Mouse (Mus musculus) neural tube, embryonic 13.5 days (tissue): ENCODE data around the gene Gimap8. TPM values are rescaled to one million over a fixed set of nuclear protein-coding genes. Genes with fewer than 3 reads are reported as not detected.
"Not testable (repeated sequence)": the region's sequence is repeated elsewhere in the genome, so short reads cannot be mapped to it uniquely, and the experiment has no call there.

Source experiments
- ATAC-seq: fragments of 200-750 bp; cut with Nextera tagmentation; 2 replicates; pipeline ENCODE4 v1.8.0; 2017; ENCODE audit warnings: low read depth, mild to moderate bottlenecking, moderate TSS enrichment, moderate library complexity
- H3K27ac ChIP-seq: fragments of 300-500 bp; sonication (generic); replicated peaks from 2 replicates; pipeline ENCODE4 v1.5.1; 2015; ENCODE audit warnings: moderate library complexity, mild to moderate bottlenecking, inconsistent platforms
- H3K27me3 ChIP-seq: fragments of 300-500 bp; sonication (generic); 2 replicates; pipeline ENCODE4 v1.6.1; 2015; ENCODE audit warnings: mild to moderate bottlenecking, inconsistent platforms
- H3K36me3 ChIP-seq: fragments of 300-500 bp; sonication (generic); 2 replicates; pipeline ENCODE4 v1.6.1; 2015; ENCODE audit warnings: mild to moderate bottlenecking, inconsistent platforms
- H3K4me1 ChIP-seq: fragments of 300-500 bp; sonication (generic); replicated peaks from 2 replicates; pipeline ENCODE4 v1.6.1; 2015; ENCODE audit warnings: inconsistent platforms
- H3K4me2 ChIP-seq: fragments of 300-500 bp; sonication (generic); 2 replicates; pipeline ENCODE4 v1.6.1; 2015; ENCODE audit warnings: inconsistent platforms, mild to moderate bottlenecking, moderate library complexity
- H3K4me3 ChIP-seq: fragments of 300-500 bp; sonication (generic); 2 replicates; pipeline ENCODE4 v1.5.1; 2015; ENCODE audit warnings: mild to moderate bottlenecking, inconsistent platforms
- H3K9ac ChIP-seq: fragments of 300-500 bp; sonication (generic); 2 replicates; pipeline ENCODE4 v1.6.1; 2015; ENCODE audit warnings: moderate library complexity, mild to moderate bottlenecking, inconsistent platforms
- H3K9me3 ChIP-seq: fragments of 300-500 bp; sonication (generic); 2 replicates; pipeline ENCODE4 v1.6.1; 2016; ENCODE audit warnings: inconsistent platforms
- WGBS: fragments of 180-500 bp; shearing (Covaris S2); methylation state at CpG from one replicate; pipeline ENCODE4 v1.1.7; 2015; 5-methylcytosine and 5-hydroxymethylcytosine counted together
- polyA plus RNA-seq: library from polyadenylated mRNA; unstranded; fragments of >200 nt; fragmentation: Nextera tagmentation; extraction: Ambion mirVana; gene quantifications from 2 replicates; pipeline ENCODE4 v1.2.1, GENCODE M21; 2015

Gimap8 gene
- polyA plus RNA-seq = 0.74 TPM in 2 replicates

DNA sequence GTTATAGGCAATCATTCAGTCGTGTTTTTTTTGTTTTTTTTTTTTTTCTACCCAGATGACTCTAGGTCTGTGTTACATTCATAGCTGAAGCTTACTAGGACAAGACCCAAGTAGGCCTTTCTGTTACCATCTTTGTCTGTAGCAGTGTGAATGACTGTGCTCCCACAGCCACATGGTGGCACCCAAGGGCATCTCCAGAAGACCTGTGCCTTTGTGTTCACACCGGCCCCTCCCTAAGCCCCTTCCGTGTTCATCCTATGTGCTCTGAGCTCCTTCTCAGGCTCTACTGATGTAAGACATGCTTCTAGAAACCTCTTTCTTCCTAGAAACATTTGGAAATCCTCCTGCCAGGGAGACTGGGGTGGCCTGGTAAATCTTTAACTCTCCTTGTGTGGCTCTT is at the start of gene Gimap8:
TSS of gene Gimap8 (plus strand) at position 240 of the 400 bp plus-strand sequence.
- no peak within 1 kb of the TSS for H3K9ac ChIP-seq
- no peaks in the 10 kb centered on the region for H3K4me1 ChIP-seq
- H3K4me3 ChIP-seq = no peak within 1 kb of the TSS
- no peak within 1 kb of the TSS for H3K4me2 ChIP-seq
- H3K27me3 ChIP-seq = no peaks in the 10 kb centered on the region
- H3K36me3 ChIP-seq = no peaks in the 10 kb centered on the region
- ATAC-seq = no peak
- no peaks in the 10 kb centered on the region for H3K9me3 ChIP-seq
- no peak within 1 kb of the TSS for H3K27ac ChIP-seq
- 45% methylated on average over 3 of the region's 3 CpGs for WGBS

DNA sequence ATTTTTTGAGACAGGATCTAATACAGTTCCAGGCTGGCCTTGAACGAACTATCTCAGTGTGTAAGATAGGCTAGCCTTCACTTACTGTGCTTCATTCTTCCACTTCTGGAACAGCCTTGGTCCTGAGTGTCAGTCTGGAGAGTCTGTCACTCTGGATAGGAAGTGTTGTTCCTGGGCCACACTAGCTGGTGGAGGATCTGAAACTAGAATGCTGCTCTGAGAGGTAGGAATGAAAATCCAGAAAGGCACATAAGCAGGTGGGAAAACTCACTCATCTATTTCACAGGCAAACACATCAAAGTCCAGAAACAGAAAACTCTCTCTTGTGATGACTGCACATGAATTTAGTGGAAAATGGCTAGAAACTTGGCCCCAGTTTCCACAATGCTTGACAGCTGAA is 46.4 kb upstream of the Gimap8 start:
- Histone ChIP-seq H3K9ac (peak overlapping the region; percentile 97; the same call in 1 of the 2 replicates), H3K27ac (peak overlapping the region; percentile 92)

GRCm38 (mm10) chr6:48601271-48602079 is 45.6 kb upstream of the Gimap8 start, which contains the start of gene Zfp775:
Gene Zfp775, plus strand, starts transcription at chr6:48602063.
- Histone ChIP-seq H3K9me3 (peaks cover 18% of the 10 kb centered on the region), H3K9ac (peak within 1 kb of the TSS; percentile 97), H3K4me1 (peaks cover 28% of the 10 kb centered on the region), H3K36me3 (peaks cover 38% of the 10 kb centered on the region), H3K27ac (peak within 1 kb of the TSS; percentile 92), H3K4me2 (peak within 1 kb of the TSS; percentile 88), H3K4me3 (peak within 1 kb of the TSS; percentile 78), H3K27me3 (no peaks in the 10 kb centered on the region)
- 3% methylated on average over 42 of the region's 42 CpGs for WGBS
- ATAC-seq = peak; percentile 99

More for the DNA sequence above, 46.4 kb upstream of the Gimap8 start:
- peaks cover 47% of the 10 kb centered on the region for H3K36me3 ChIP-seq
- peaks cover 27% of the 10 kb centered on the region for H3K9me3 ChIP-seq
- H3K4me2 ChIP-seq = 0 out of 2 replicates have a peak overlapping the region, but pooled peaks have one; percentile 88
- ATAC-seq = no peak
- H3K27me3 ChIP-seq = no peaks in the 10 kb centered on the region
- no peak overlapping the region for H3K4me3 ChIP-seq
- peaks cover 28% of the 10 kb centered on the region for H3K4me1 ChIP-seq
- 88% methylated on average over 1 of the region's 1 CpGs for WGBS

- H3K4me3 ChIP-seq = peak overlapping the region; percentile 78
- H3K4me1 ChIP-seq = peaks cover 28% of the 10 kb centered on the region
- H3K27ac ChIP-seq = peak overlapping the region; percentile 92
- H3K9me3 ChIP-seq = peaks cover 11% of the 10 kb centered on the region
- peak overlapping the region; percentile 88 for H3K4me2 ChIP-seq
- H3K27me3 ChIP-seq = no peaks in the 10 kb centered on the region
- ATAC-seq = peak; percentile 84
- peaks cover 31% of the 10 kb centered on the region for H3K36me3 ChIP-seq
- H3K9ac ChIP-seq = peak overlapping the region; percentile 97
- under 1% methylated on average over 28 of the region's 28 CpGs for WGBS
Measured at GRCm38 (mm10) chr6:48602080-48602741, 44.8 kb upstream of the Gimap8 start.

DNA sequence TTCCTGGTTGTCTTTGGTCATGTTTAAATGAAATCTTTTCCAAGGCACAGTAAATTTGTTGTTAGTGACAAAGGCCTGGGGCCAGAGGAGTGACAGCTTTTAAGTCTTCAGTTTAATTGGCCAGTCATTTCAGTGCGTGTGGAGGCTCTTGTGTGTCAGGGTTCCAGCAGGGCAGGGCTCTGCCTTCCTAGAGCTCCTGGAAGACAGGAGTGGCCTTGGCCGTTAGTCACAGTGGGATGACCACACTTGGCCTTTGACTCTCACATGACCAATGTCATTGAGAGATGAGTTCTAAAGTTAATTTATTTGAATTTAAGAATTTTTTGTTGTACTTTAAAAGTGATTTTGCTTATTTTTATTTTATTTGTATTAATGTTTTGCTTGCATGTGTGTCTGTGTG is 38.9 kb upstream of the Gimap8 start:
- Histone ChIP-seq H3K4me2 (no peak overlapping the region), H3K9ac (no peak overlapping the region), H3K27ac (no peak overlapping the region), H3K36me3 (peaks cover 11% of the 10 kb centered on the region), H3K4me1 (peaks cover 17% of the 10 kb centered on the region), H3K27me3 (no peaks in the 10 kb centered on the region), H3K4me3 (no peak overlapping the region), H3K9me3 (no peaks in the 10 kb centered on the region)
- no peak for ATAC-seq
- WGBS = 60% methylated on average over 2 of the region's 2 CpGs

DNA sequence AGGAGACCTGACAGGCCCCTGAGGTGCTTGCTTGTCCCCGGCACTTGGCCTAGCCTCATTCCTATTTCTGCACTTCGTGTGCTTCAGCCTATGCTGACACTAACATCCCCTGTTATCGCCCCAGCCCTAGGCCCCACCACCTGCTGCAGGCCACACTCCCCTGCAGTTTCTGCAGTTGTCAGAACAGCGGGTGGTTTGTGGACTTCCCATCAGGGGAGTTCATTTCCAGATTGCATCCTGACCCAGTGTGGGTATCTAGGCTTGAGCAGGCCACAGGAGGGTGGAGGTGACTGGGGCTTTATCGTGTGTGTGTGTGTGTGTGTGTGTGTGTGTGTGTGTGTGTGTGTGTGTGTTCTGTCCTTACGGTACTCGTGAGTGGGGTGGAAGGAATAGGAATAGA is 37.5 kb upstream of the Gimap8 start:
- no peak overlapping the region for H3K9ac ChIP-seq
- H3K4me2 ChIP-seq = no peak overlapping the region
- H3K4me1 ChIP-seq = peaks cover 9% of the 10 kb centered on the region; the same call in 1 of the 2 replicates
- H3K27ac ChIP-seq = no peak overlapping the region
- H3K9me3 ChIP-seq = no peaks in the 10 kb centered on the region
- H3K36me3 ChIP-seq = peaks cover 25% of the 10 kb centered on the region
- 56% methylated on average over 7 of the region's 7 CpGs for WGBS
- no peaks in the 10 kb centered on the region for H3K27me3 ChIP-seq
- no peak overlapping the region for H3K4me3 ChIP-seq
- ATAC-seq = no peak

GRCm38 (mm10) chr6:48610657-48611056 is 36.4 kb upstream of the Gimap8 start:
- no peak overlapping the region for H3K9ac ChIP-seq
- H3K9me3 ChIP-seq = no peaks in the 10 kb centered on the region
- no peak overlapping the region for H3K27ac ChIP-seq
- no peak overlapping the region for H3K4me2 ChIP-seq
- ATAC-seq = no peak
- no peaks in the 10 kb centered on the region for H3K27me3 ChIP-seq
- H3K4me3 ChIP-seq = no peak overlapping the region
- 79% methylated on average over 3 of the region's 3 CpGs for WGBS
- peaks cover 9% of the 10 kb centered on the region; the same call in 1 of the 2 replicates for H3K4me1 ChIP-seq
- H3K36me3 ChIP-seq = peaks cover 35% of the 10 kb centered on the region

- no peak overlapping the region for H3K9ac ChIP-seq
- peaks cover 46% of the 10 kb centered on the region for H3K36me3 ChIP-seq
- peaks cover 9% of the 10 kb centered on the region; the same call in 1 of the 2 replicates for H3K4me1 ChIP-seq
- H3K4me2 ChIP-seq = no peak overlapping the region
- ATAC-seq = no peak
- H3K27me3 ChIP-seq = no peaks in the 10 kb centered on the region
- 87% methylated on average over 4 of the region's 4 CpGs for WGBS
- no peak overlapping the region for H3K4me3 ChIP-seq
- no peaks in the 10 kb centered on the region for H3K9me3 ChIP-seq
- no peak overlapping the region for H3K27ac ChIP-seq
Measured at GRCm38 (mm10) chr6:48613464-48613863, 33.6 kb upstream of the Gimap8 start.

GRCm38 (mm10) chr6:48614756-48615155 is 32.3 kb upstream of the Gimap8 start:
- Histone ChIP-seq H3K27me3 (no peaks in the 10 kb centered on the region), H3K36me3 (peaks cover 57% of the 10 kb centered on the region)
- WGBS = 95% methylated on average over 5 of the region's 5 CpGs

GRCm38 (mm10) chr6:48620031-48620430 is 27.0 kb upstream of the Gimap8 start:
- no peak for ATAC-seq
- 94% methylated on average over 30 of the region's 30 CpGs for WGBS

More at GRCm38 (mm10) chr6:48614756-48615155, 32.3 kb upstream of the Gimap8 start:
- H3K4me1 ChIP-seq = no peaks in the 10 kb centered on the region
- no peak for ATAC-seq
- no peak overlapping the region for H3K4me3 ChIP-seq
- H3K27ac ChIP-seq = no peak overlapping the region
- H3K9ac ChIP-seq = no peak overlapping the region
- no peak overlapping the region for H3K4me2 ChIP-seq
- H3K9me3 ChIP-seq = no peaks in the 10 kb centered on the region

GRCm38 (mm10) chr6:48622186-48622843 is 24.7 kb upstream of the Gimap8 start:
- peaks cover 11% of the 10 kb centered on the region for H3K4me1 ChIP-seq
- peaks cover 14% of the 10 kb centered on the region for H3K27me3 ChIP-seq
- not testable (repeated sequence) for H3K9ac ChIP-seq, ATAC-seq, H3K4me2 ChIP-seq, H3K27ac ChIP-seq, H3K4me3 ChIP-seq, H3K9me3 ChIP-seq
- H3K36me3 ChIP-seq = peaks cover 39% of the 10 kb centered on the region
- 85% methylated on average over 8 of the region's 8 CpGs for WGBS

More at GRCm38 (mm10) chr6:48620031-48620430, 27.0 kb upstream of the Gimap8 start:
- H3K27me3 ChIP-seq = no peaks in the 10 kb centered on the region
- no peaks in the 10 kb centered on the region for H3K9me3 ChIP-seq
- no peak overlapping the region for H3K27ac ChIP-seq
- H3K4me1 ChIP-seq = no peaks in the 10 kb centered on the region
- H3K9ac ChIP-seq = no peak overlapping the region
- peaks cover 49% of the 10 kb centered on the region for H3K36me3 ChIP-seq
- no peak overlapping the region for H3K4me3 ChIP-seq
- no peak overlapping the region for H3K4me2 ChIP-seq

DNA sequence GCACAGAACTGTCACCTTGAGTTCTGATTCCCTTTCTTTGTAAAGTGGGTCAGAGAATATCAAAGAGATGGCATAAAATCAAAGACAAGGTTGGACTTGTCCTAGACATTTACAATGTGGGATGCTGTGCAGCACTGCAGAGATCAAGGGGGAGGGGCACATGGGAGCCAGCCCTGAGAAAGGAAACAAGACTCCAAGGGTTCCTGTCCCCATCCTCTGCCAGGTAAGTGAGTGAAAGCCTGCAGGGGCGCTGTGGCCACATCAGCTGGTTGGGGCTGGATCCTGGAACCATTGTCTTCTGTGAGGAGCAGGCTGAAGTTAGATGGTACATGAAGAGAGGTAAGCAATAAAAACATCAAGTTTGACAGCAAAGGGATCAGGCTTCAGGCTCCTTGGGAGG is 23.6 kb upstream of the Gimap8 start:
- Histone ChIP-seq H3K27ac (no peak overlapping the region), H3K4me3 (no peak overlapping the region), H3K9ac (no peak overlapping the region), H3K4me2 (no peak overlapping the region), H3K4me1 (peaks cover 15% of the 10 kb centered on the region), H3K36me3 (peaks cover 32% of the 10 kb centered on the region), H3K27me3 (peaks cover 25% of the 10 kb centered on the region), H3K9me3 (no peaks in the 10 kb centered on the region)
- no peak for ATAC-seq
- 18% methylated on average over 1 of the region's 1 CpGs for WGBS
